Mouse (Mus musculus) activated CD4-positive, CD25-positive, alpha-beta regulatory T cell, adult 4 months (primary cell): ENCODE measurements around the gene Thap4. TPM values are rescaled to one million over a fixed set of nuclear protein-coding genes. Genes with fewer than 3 reads are reported as not detected.

Source experiments
- ATAC-seq: one replicate; pipeline ENCODE4 v1.8.0; 2017
- polyA plus RNA-seq, 2 experiments: library from polyadenylated mRNA; unstranded; fragments of 100-300 nt; shearing (Covaris generic); gene quantifications; one replicate each; pipeline ENCODE4 v1.2.1; 2017

Thap4 gene
- polyA plus RNA-seq, 2 experiments from 2014 or later: 15.3 to 16.5 TPM

GRCm38 (mm10) chr1:93742910-93743309 lies 11.8 kb downstream of the Thap4 start:
- ATAC-seq: no peak

GRCm38 (mm10) chr1:93741987-93742386 lies 12.7 kb downstream of the Thap4 start:
- no peak for ATAC-seq

- no peak for ATAC-seq
Measured at GRCm38 (mm10) chr1:93740671-93741070, 14.0 kb downstream of the Thap4 start.

- no peak for ATAC-seq
Measured at GRCm38 (mm10) chr1:93737711-93738110, 17.0 kb downstream of the Thap4 start.

- ATAC-seq: no peak
Measured at GRCm38 (mm10) chr1:93735859-93736258, 18.8 kb downstream of the Thap4 start.

GRCm38 (mm10) chr1:93731880-93732281 lies 22.8 kb downstream of the Thap4 start:
- ATAC-seq: no peak

GRCm38 (mm10) chr1:93731103-93731502 lies 23.6 kb downstream of the Thap4 start:
- ATAC-seq: no peak

- ATAC-seq: peak; percentile 59
Measured at GRCm38 (mm10) chr1:93726974-93727373, 27.7 kb downstream of the Thap4 start.

- no peak for ATAC-seq
Measured at GRCm38 (mm10) chr1:93726116-93726515, 28.5 kb downstream of the Thap4 start.

GRCm38 (mm10) chr1:93725665-93726064 lies 29.0 kb downstream of the Thap4 start:
- ATAC-seq: no peak

- ATAC-seq: no peak
Measured at GRCm38 (mm10) chr1:93724623-93725022, 30.0 kb downstream of the Thap4 start.

- no peak for ATAC-seq
Measured at GRCm38 (mm10) chr1:93721557-93721956, 33.1 kb downstream of the Thap4 start.

GRCm38 (mm10) chr1:93716166-93716565 lies 38.5 kb downstream of the Thap4 start:
- ATAC-seq: no peak

- ATAC-seq: no peak
Measured at GRCm38 (mm10) chr1:93705389-93705788, 49.3 kb downstream of the Thap4 start.

- no peak for ATAC-seq
Measured at GRCm38 (mm10) chr1:93704341-93704740, 50.3 kb downstream of the Thap4 start.

- ATAC-seq: no peak
Measured at GRCm38 (mm10) chr1:93703472-93704048, 51.1 kb downstream of the Thap4 start.

GRCm38 (mm10) chr1:93702106-93702505 lies 52.6 kb downstream of the Thap4 start:
- ATAC-seq: no peak

GRCm38 (mm10) chr1:93699159-93699558 lies 55.5 kb downstream of the Thap4 start:
- no peak for ATAC-seq

- no peak for ATAC-seq
Measured at GRCm38 (mm10) chr1:93697317-93697716, 57.3 kb downstream of the Thap4 start.

- ATAC-seq: no peak
Measured at GRCm38 (mm10) chr1:93694966-93695365, 59.7 kb downstream of the Thap4 start.

GRCm38 (mm10) chr1:93693943-93694342 lies 60.7 kb downstream of the Thap4 start:
- no peak for ATAC-seq

- no peak for ATAC-seq
Measured at GRCm38 (mm10) chr1:93693502-93693901, 61.2 kb downstream of the Thap4 start.

- no peak for ATAC-seq
Measured at GRCm38 (mm10) chr1:93692773-93693172, 61.9 kb downstream of the Thap4 start.

GRCm38 (mm10) chr1:93691786-93692357 lies 62.8 kb downstream of the Thap4 start:
- no peak for ATAC-seq

GRCm38 (mm10) chr1:93691106-93691505 lies 63.6 kb downstream of the Thap4 start:
- ATAC-seq: no peak
